Mouse (Mus musculus) right cerebral cortex, postnatal 10 days (tissue): Measurements from ENCODE around the gene Ccdc173.

Experiments used
- DNase-seq, 2 experiments: peaks; one replicate each; pipeline ENCODE4 v3.0.0; 2021; ENCODE audit warnings: low spot score in 2 of 2

Ccdc173 gene

DNA sequence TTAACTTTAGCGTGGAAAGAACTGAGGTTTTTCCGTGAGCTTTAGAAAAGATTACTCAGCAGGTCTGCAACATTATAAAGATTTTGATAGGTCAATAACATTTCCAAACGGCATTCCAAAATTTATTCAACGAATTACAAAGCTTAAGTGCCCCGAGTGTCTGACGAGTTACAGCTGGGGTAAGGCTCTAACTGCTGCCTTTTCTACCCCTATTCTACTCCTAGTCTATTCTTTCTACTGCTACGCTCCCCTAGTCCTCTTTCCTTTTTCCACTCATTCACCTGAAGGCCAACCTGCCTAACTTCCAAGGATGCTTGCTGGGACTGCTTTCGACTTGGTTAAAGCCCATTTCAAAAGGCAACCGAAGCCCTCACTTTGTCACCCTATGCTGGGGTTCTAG, 401 bp downstream of the Ccdc173 start:
- DNase-seq, result no peak

DNA sequence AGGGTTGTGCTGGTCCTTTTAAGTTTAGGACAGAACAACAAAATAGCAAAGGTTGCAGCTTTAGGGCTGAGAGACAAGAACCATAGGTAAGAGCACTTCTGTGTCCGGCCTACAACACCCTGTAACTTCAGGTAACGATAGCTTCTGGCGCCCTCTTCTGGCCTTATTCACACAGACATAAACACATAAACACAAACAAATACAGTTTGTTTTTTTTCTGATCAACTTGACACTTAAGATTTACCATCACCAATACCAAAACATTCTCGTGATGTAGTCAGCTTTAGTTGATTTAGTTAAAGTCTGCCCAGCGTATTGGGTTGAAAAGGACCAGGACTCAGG, 10.6 kb downstream of the Ccdc173 start:
- no peak for DNase-seq

DNA sequence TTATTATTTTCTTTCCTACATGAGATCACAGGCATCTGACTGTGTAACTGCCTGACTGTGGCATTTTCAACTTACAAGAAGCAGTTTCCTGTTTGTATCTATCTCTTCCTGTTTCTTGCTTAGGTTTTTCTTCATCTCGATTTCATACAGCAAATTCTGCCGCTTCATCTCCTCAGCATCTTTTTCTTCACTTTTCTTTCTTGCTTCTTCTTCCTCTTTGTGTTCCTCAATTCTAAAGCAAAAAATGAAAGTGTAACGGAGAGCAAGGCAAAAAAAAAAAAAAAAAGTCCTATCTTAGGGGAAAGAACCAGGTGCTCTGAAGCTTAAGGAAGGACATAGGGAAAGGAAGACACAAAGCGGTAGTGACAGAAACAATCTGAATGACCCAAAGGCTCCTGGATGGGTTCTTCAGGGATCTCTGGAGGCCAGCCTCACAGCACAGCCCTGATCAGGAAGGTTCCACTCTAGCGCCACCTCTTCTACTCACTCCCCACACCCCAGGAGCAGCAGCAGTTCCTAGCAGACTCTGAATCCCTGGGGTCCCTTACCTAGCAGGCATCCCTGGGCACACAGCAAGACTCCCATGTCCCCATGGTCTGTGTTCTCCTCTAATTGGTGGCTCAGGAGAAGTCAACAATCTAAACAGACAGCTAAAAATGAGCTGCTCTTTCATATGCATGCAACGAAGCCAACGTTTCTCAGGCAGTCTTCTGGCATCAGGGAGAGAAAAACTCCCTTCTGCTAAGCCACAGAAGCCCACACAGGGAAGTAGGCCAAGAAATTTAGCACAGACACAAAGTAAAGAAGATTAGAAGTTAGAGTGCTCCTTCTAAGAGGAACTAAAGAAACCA, 11.2 kb downstream of the Ccdc173 start:
- peak; percentile 46 to 72 for DNase-seq

DNA sequence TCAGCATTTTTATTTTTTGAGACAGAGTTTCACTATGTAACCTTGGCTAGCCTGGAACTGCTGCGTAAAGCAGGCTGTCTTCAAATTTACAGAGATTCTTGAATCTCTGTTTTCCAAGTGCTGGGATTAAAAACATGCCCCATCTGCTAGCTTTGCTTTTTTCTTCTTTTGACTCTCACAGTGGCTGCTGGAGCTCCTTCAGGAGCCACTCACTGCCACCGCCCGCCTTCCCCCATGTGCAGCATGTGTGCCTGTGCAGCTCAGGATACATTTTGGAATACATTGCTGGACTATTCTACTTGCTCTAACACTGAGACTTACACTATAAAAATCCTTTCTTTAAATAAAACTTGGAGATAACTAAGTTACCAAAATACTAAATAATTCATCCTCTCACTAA, 16.0 kb downstream of the Ccdc173 start:
- DNase-seq, result peak; percentile 75 to 84

DNA sequence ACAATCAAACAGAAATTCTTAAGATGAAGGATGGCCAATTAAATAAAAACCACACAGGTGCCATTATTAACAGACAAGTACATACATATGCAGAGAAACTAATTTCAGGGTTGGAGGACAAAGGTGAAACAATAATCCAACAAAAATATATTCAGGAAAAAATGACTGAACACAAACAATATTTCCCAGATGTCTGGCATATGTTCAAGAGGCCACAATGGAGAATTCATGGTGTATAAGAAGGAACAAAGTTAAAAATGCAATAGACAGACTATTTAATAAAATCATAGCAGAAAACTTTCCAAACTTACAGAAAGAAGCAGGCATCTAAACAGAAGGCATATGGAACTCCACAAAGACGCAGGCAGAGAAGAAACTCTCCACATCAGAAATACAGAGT, 24.7 kb downstream of the Ccdc173 start:
- no peak for DNase-seq

DNA sequence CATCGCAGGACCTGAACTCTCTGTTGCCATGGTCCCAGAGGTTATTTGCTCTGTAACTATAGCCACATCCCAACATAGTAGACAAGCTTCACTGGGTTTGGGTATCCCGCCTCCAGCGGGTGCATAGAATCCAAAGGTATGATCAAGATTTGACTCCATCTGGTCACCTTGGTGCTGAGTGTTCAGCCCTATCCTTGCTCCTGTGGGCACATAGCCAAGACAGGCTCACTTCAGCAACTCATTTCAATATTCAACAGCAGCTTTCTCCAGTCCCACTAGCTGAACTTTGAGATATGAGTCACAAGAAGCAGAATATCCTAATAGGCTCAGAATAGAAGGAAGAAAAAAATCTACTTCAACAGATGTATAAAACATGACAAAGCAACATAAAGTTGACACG, 26.0 kb downstream of the Ccdc173 start:
- no peak for DNase-seq

DNA sequence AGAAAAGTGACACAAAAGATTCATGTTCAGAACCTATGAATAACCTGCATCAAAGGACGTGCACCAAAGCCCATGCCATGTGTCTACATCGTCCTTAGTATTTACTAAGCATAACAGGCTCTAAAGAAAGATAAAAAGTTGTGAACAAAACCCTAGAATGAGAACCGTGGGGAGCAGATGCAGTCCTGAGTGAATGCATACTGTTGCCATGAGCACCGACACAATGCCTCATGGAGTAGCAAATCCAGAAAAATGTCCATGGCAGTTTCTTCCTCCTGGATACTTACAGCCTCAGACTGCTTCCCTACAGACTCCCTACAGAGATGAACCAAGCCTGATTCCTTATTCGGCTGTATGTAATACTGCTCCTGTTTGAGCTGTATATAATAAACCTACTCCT, 28.4 kb downstream of the Ccdc173 start:
- DNase-seq, result no peak

DNA sequence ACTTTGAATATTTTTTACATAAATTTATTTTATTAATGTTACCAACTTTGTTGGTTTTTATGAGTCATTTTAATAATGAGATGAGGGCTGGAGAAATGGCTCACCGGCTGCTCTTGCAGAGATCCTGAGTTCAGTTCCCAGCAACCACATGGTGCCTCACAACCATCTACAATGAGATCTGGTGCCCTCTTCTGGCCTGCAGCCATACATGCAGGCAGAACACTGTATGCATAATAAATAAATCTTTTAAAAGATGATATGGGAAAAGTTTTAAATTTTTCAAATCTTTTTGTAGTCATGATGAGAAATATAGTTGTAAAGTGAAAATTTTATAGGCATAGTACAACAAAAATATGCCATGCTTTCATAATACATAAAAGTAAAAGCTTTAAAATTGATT, 44.3 kb downstream of the Ccdc173 start:
- DNase-seq, result no peak

DNA sequence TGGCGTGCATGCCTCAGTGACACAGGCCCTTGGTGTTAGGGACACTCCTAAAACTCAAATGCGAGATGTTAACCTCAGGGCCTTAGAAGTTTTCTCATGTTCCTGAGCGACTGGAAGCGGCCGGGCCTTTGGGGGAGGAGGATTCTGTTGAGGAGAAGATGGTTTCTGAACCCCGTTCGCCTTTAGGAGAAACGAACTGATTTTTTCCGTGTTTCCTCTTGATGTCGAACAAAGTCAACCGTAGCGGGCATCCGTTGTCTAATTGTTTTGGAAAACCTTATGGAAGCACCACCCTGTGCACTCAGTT, 65.9 kb downstream of the Ccdc173 start:
- DNase-seq, result no peak

DNA sequence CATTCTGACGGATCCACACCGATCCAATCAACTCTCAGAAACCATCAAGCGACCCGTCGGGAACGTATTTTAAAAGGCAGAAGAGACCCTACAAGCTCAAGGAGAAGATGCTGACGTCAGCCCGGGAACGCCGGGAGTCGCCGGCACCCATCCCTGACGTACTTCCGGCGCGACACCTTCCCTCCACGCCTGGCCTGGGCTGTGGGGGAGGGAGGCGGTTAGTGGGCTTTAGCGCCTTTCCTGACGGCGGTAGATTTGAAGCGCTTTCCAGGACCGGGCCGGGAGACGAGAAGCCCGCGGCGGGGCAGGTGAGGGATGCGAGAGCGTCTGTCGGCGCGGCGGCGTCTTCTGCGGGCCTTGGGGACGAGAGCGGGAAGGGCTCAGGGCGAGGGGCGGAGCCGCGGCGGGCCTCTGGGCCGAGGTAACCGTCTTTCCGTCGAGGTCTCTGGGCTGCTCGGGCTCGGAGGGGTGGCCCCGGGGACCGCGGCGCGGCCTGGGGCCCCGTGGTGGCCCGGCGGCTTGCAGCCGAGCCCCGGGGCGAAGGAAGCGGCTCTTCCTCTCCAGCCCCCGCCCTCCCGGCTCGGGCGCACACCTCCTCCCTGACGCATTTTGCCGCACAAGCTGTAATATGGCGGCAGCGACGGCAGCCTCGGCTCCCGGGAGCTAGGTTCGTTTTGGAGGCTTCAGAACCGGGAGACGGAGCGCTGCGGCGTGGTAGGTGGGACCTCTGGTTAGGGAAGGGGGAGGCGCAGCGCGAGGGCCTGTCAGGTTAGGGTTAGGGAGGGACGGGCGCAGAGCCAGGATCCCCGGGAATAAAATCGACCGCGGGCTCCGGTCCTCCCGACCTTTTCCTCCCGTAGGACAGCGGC, 66.5 kb downstream of the Ccdc173 start:
- peak; percentile 97 to 98 for DNase-seq

DNA sequence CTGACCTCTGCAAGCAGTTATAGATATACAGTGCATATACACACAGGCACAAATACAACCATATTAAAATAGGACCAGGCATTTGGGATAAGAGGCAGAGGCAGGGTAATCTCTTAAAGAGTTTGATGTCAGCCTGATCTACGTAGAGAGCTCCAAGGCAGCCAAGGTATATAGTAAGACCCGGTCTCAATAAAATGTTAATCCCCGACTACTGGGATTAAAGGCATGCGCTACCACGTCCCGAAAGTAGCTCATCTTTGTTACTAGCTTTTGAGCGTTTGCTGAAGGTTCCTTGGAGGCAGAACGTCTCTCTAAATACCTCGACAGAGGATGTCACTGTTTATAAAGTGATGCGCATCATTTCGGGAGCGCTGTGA, 67.1 kb downstream of the Ccdc173 start, which contains the start of gene Ppig:
Ppig (plus strand) TSS at position 273 of the 377 bp plus-strand sequence.
- DNase-seq, result no peak

DNA sequence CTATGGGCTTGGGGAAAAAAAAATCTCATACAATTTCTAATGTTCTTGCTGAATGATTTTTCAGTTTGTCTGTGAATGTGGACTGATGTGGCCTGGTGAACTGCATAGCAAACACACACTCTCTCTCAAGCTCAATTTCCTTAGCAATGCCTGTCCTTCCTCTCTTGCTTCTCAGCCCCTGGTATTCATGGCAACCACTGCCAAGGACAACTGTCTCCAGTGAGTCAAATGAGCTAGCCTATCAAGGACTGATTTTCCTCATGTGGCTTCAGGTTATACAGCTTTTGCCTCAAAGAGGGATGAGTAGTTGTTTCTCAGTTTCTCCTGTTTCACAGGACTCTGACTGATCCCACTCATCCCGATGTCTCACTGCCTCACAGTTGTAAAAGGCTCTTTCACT, 70.3 kb downstream of the Ccdc173 start:
- DNase-seq, result no peak

DNA sequence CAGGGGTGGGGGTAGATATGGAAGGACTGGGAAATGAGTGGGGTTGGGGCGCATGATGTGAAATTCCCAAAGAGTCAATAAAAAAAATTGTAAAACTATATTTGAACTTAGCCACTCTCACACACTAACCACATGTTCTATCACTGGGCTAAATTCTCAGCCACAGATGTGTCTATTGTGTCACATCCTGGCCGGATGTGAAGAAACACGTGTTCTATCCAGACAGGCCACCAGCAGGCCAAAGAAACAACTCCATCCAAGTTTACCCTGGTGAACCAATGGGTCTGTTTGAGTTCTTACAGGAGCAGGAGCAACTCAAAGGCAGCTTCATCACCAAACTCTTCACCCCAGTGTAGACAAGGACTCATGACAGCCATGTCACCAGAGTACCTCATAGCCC, 72.9 kb downstream of the Ccdc173 start:
- DNase-seq, result no peak

DNA sequence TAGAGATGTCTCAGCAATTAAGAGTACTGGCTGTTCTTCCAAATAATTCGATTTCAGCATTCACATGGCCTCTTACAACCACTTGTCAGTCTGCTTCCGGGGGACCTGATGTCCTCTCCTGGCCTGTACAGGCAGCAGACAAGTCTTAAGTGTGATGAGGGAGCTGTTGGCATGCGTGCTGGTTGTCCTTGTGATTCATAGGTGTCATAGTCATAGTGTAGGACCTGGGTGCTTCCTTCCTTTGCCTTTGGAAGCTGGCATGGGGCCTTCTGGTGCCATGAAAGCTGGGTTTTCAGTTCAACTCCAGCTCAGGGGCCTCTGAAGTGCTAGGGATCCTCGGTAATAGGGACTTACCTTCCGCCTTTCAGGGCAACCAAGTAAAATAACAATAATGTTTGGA, 75.2 kb downstream of the Ccdc173 start:
- DNase-seq, result no peak

DNA sequence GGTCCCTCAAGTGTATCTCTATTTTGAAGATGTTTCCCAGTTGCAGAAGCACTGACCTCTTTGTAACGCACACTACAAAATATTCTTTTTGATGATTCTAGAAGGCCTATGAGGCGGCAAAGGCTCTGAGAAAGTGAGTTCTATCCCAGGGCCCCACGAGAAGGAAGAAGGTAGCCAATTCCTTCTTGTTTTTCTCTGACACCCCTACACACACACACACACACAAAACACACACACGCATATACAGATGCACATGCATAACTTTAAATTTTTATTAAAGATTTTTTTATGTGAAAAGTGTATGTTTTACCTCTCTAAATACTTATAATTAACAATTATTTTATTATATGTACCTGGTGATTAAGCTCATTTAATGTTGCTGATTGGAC, 75.8 kb downstream of the Ccdc173 start:
- DNase-seq, result no peak

DNA sequence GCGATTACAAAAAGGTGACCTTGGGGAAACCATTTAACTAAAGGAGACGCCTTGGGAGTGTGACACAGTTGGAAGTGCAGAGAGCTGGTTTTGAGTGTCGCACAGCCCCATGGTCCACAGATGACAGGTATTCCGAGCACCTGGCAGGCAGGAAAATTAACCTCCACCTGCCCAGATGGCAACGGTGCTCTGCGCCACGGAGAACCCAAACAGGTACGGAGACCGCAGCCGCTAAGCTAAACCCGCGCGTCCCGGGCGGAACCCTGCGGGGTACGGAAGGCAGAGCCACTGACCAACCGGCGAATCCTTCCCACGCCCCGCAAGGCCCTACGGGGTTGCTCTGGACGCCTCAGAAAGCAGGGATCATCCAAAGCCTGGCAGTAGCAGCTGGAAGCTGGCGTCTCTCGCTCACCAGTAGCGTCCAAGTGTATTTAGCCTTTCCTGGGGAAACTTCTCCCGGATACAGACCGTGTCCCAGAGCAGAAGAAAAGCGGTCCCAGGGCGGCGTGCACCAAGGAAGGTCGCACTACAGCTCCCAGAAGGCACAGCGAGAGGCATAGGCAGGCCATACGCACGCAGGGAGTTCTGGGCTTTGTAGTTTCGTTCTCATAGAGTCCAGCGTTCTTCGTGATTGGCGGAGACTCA, 76.3 kb downstream of the Ccdc173 start, which contains the start of gene Fastkd1:
Fastkd1 (minus strand) TSS at position 536 of the 645 bp plus-strand sequence.
- peak; percentile 93 to 95 for DNase-seq

DNA sequence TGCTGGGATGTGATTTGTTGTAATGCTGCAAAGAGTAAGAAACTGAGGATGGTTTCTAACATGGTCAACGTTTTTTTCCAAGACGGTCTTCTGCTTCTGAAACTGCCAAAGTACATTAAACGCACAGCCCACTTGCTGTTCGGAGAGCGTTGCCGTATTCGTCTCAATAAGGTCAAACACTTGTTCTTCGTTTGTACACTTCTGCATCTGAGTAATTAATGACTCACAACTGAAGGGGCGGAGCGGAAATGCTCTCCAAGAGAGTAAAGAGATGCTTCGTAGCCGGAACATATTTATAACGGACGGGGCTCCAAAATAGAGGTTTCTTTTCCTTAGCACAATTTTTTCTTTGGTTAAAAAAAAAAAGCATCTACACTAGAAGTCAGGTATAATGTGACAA, 77.2 kb downstream of the Ccdc173 start:
- DNase-seq, result no peak
